Mouse (Mus musculus): Measurements from ENCODE around the gene Rab30. TPM values are rescaled to one million over a fixed set of nuclear protein-coding genes. Genes with fewer than 3 reads are reported as not detected.

The Rab30 gene
- polyA plus RNA-seq, 2 experiments, result 1.9 to 6.8 TPM

DNA sequence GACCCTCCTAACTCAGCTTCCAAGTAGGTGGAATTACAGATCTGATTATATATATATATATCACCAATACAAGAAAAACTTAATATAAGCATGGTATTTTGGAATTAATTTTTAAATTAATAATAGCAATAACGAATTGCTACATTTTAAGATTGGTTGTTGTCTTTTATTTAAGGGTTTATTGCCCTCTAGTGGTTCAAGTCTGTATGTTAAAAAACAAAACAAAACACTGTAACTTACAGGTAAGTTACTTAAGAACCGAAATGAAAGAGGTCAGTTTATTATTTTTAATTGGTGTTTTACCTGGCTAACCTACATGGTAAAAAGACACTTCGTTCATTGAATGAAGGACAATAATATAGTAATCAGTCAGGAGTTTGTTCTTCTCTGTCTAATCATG, 128.8 kb downstream of the Rab30 start:
- H3K36me3 ChIP-seq (replicated peaks; ENCODE audit: control insufficient read depth, insufficient read depth, low read depth), result peaks cover 6% of the 10 kb centered on the region
- H3K27me3 ChIP-seq (ENCODE audit: control insufficient read depth, insufficient read depth, low read length), result no peaks in the 10 kb centered on the region
- WGBS (ENCODE audit: insufficient replicate concordance), result 63% methylated on average over 3 of the region's 3 CpGs
- H3K4me2 ChIP-seq (ENCODE audit: low read depth), result no peak overlapping the region
- no peak overlapping the region for H3K9ac ChIP-seq (replicated peaks)
- H3K4me1 ChIP-seq (replicated peaks; ENCODE audit: control insufficient read depth in 2 of 2, insufficient read depth in 2 of 2, low read length in 1 of 2), result peaks cover 9 to 10% of the 10 kb centered on the region in 2 experiments; a peak in 3 of 4 replicates
- no peaks in the 10 kb centered on the region for H3K9me3 ChIP-seq (ENCODE audit: control insufficient read depth, low read length)
- ATAC-seq (ENCODE audit: insufficient read depth) (no peak), DNase-seq (ENCODE audit: low read depth in 3 of 3, low spot score in 3 of 3) (no peak)
- H3K27ac ChIP-seq, result no peak overlapping the region
- TF ChIP-seq CTCF (IDR thresholded peaks at IDR 0.05; ENCODE audit: low read depth) (no peak), EP300 (IDR thresholded peaks at IDR 0.05; ENCODE audit: low read depth) (no peak)
- H3K4me3 ChIP-seq (ENCODE audit: insufficient read depth in 1 of 2, low read depth in 2 of 2, low read length in 2 of 2), result no peak overlapping the region

DNA sequence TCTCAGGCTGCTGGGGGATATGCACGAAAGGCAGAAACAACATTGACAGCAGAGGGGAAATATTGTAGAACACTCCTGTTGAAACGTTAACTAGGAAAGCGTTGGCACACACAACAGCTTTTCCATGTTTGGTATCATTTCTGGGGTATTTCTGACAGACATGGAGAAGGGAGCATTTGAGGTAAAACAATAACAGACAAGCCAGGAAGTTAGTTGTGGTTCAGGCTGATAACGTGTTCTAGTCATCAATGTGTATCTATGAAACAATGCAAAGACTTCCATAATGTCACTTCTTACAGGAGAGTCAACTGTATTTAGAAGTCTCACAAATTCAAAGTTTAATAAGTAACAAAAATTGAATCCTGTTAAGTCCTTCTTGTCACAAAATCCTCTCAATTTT, 130.2 kb downstream of the Rab30 start:
- no peak overlapping the region for H3K27ac ChIP-seq
- no peak for ATAC-seq (ENCODE audit: insufficient read depth)

GRCm38 (mm10) chr7:92874116-92874675, 132.8 kb downstream of the Rab30 start, which contains the start of the genes Ddias and Prcp:
TSS of gene Ddias (minus strand) at chr7:92874247.
TSS of gene Prcp (plus strand) at chr7:92874470.
- Histone ChIP-seq H3K27ac (peak within 1 kb of the TSS; percentile 94), H3K4me1 (replicated peaks; ENCODE audit: control insufficient read depth in 2 of 2, insufficient read depth in 2 of 2, low read length in 1 of 2) (peaks cover 30 to 33% of the 10 kb centered on the region in 2 experiments), H3K9me3 (ENCODE audit: control insufficient read depth, low read length) (no peaks in the 10 kb centered on the region), H3K9ac (replicated peaks) (peak within 1 kb of the TSS; percentile 94), H3K27me3 (ENCODE audit: control insufficient read depth, insufficient read depth, low read length) (no peaks in the 10 kb centered on the region), H3K36me3 (replicated peaks; ENCODE audit: control insufficient read depth, insufficient read depth, low read depth) (no peaks in the 10 kb centered on the region; the same call in none of the 2 replicates), H3K4me3 (ENCODE audit: insufficient read depth in 1 of 2, low read depth in 2 of 2, low read length in 2 of 2) (peak within 1 kb of the TSS; percentile 85 to 91), H3K4me2 (ENCODE audit: low read depth) (peak within 1 kb of the TSS; percentile 96)
- DNase-seq (ENCODE audit: low read depth in 3 of 3, low spot score in 3 of 3), result peak; percentile 91 to 92 (median 91)
- ATAC-seq (ENCODE audit: insufficient read depth), result peak; percentile 77
- WGBS (ENCODE audit: insufficient replicate concordance), result under 1% methylated on average over 53 of the region's 53 CpGs
- TF ChIP-seq CTCF (IDR thresholded peaks at IDR 0.05; ENCODE audit: low read depth), result peak; percentile 99
- no peak for TF ChIP-seq EP300 (IDR thresholded peaks at IDR 0.05; ENCODE audit: low read depth)

More for the DNA sequence above, 130.2 kb downstream of the Rab30 start:
- Histone ChIP-seq H3K9ac (replicated peaks) (no peak overlapping the region), H3K4me2 (ENCODE audit: low read depth) (no peak overlapping the region), H3K4me1 (replicated peaks; ENCODE audit: control insufficient read depth in 2 of 2, insufficient read depth in 2 of 2, low read length in 1 of 2) (peaks cover 14 to 17% of the 10 kb centered on the region in 2 experiments), H3K9me3 (ENCODE audit: control insufficient read depth, low read length) (no peaks in the 10 kb centered on the region), H3K36me3 (replicated peaks; ENCODE audit: control insufficient read depth, insufficient read depth, low read depth) (peaks cover 6% of the 10 kb centered on the region), H3K27me3 (ENCODE audit: control insufficient read depth, insufficient read depth, low read length) (no peaks in the 10 kb centered on the region), H3K4me3 (ENCODE audit: insufficient read depth in 1 of 2, low read depth in 2 of 2, low read length in 2 of 2) (no peak overlapping the region)
- TF ChIP-seq EP300 (IDR thresholded peaks at IDR 0.05; ENCODE audit: low read depth) (no peak), CTCF (IDR thresholded peaks at IDR 0.05; ENCODE audit: low read depth) (no peak)
- 66% methylated on average over 4 of the region's 4 CpGs for WGBS (ENCODE audit: insufficient replicate concordance)
- no peak for DNase-seq (ENCODE audit: low read depth in 3 of 3, low spot score in 3 of 3)

GRCm38 (mm10) chr7:92874761-92875408, 133.5 kb downstream of the Rab30 start:
- TF ChIP-seq CTCF (IDR thresholded peaks at IDR 0.05; ENCODE audit: low read depth) (no peak), EP300 (IDR thresholded peaks at IDR 0.05; ENCODE audit: low read depth) (peak; percentile 53; the same call in 1 of the 2 replicates)
- H3K9ac ChIP-seq (replicated peaks), result peak overlapping the region; percentile 94
- peaks cover 32 to 37% of the 10 kb centered on the region in 2 experiments for H3K4me1 ChIP-seq (replicated peaks; ENCODE audit: control insufficient read depth in 2 of 2, insufficient read depth in 2 of 2, low read length in 1 of 2)
- no peaks in the 10 kb centered on the region; the same call in 1 of the 2 replicates for H3K36me3 ChIP-seq (replicated peaks; ENCODE audit: control insufficient read depth, insufficient read depth, low read depth)
- under 1% methylated on average over 29 of the region's 29 CpGs for WGBS (ENCODE audit: insufficient replicate concordance)
- peak; percentile 91 for ATAC-seq (ENCODE audit: insufficient read depth)
- no peaks in the 10 kb centered on the region for H3K9me3 ChIP-seq (ENCODE audit: control insufficient read depth, low read length)
- H3K4me3 ChIP-seq (ENCODE audit: insufficient read depth in 1 of 2, low read depth in 2 of 2, low read length in 2 of 2), result peak overlapping the region; percentile 85 to 91
- DNase-seq (ENCODE audit: low read depth in 3 of 3, low spot score in 3 of 3), result peak; percentile 95 to 97 (median 96)
- no peaks in the 10 kb centered on the region for H3K27me3 ChIP-seq (ENCODE audit: control insufficient read depth, insufficient read depth, low read length)
- H3K4me2 ChIP-seq (ENCODE audit: low read depth), result peak overlapping the region; percentile 96
- H3K27ac ChIP-seq, result peak overlapping the region; percentile 94

GRCm38 (mm10) chr7:92876066-92876465, 134.7 kb downstream of the Rab30 start:
- H3K9ac ChIP-seq (replicated peaks), result peak overlapping the region; percentile 94

More at GRCm38 (mm10) chr7:92876066-92876465, 134.7 kb downstream of the Rab30 start:
- WGBS (ENCODE audit: insufficient replicate concordance), result 22% methylated on average over 3 of the region's 3 CpGs
- ATAC-seq (ENCODE audit: insufficient read depth), result no peak
- TF ChIP-seq EP300 (IDR thresholded peaks at IDR 0.05; ENCODE audit: low read depth) (no peak), CTCF (IDR thresholded peaks at IDR 0.05; ENCODE audit: low read depth) (no peak)
- no peaks in the 10 kb centered on the region for H3K9me3 ChIP-seq (ENCODE audit: control insufficient read depth, low read length)
- H3K27me3 ChIP-seq (ENCODE audit: control insufficient read depth, insufficient read depth, low read length), result no peaks in the 10 kb centered on the region
- H3K36me3 ChIP-seq (replicated peaks; ENCODE audit: control insufficient read depth, insufficient read depth, low read depth), result no peaks in the 10 kb centered on the region
- no peak for DNase-seq (ENCODE audit: low read depth in 3 of 3, low spot score in 3 of 3)
- H3K4me1 ChIP-seq (replicated peaks; ENCODE audit: control insufficient read depth in 2 of 2, insufficient read depth in 2 of 2, low read length in 1 of 2), result peaks cover 35 to 37% of the 10 kb centered on the region in 2 experiments
- peak overlapping the region; percentile 94 for H3K27ac ChIP-seq
- H3K4me3 ChIP-seq (ENCODE audit: insufficient read depth in 1 of 2, low read depth in 2 of 2, low read length in 2 of 2), result peak overlapping the region; percentile 85 to 91
- H3K4me2 ChIP-seq (ENCODE audit: low read depth), result peak overlapping the region; percentile 96

Data from liver, embryonic 14.5 days (tissue).